Mouse (Mus musculus): ENCODE data around the gene Moap1. TPM values are rescaled to one million over a fixed set of nuclear protein-coding genes. Genes with fewer than 3 reads are reported as not detected.

The Moap1 gene
- polyA plus RNA-seq (2014; fragmentation: Illumina TruSeq; extraction: RNeasy Lipid Tissue Mini Kit (QIAGEN cat#74804); ENCODE audit: low read depth, low replicate concordance): 6.7 TPM

GRCm38 (mm10) chr12:102743589-102744574 lies at the start of gene Moap1, which contains the start of gene Tmem251:
Moap1 (minus strand) TSS chr12:102743661.
Tmem251 (plus strand) TSS chr12:102743762.

GRCm38 (mm10) chr12:102758403-102758756 lies 14.9 kb upstream of the Moap1 start, which contains the start of gene Gm20604:
Gm20604 (minus strand) TSS chr12:102758672.

DNA sequence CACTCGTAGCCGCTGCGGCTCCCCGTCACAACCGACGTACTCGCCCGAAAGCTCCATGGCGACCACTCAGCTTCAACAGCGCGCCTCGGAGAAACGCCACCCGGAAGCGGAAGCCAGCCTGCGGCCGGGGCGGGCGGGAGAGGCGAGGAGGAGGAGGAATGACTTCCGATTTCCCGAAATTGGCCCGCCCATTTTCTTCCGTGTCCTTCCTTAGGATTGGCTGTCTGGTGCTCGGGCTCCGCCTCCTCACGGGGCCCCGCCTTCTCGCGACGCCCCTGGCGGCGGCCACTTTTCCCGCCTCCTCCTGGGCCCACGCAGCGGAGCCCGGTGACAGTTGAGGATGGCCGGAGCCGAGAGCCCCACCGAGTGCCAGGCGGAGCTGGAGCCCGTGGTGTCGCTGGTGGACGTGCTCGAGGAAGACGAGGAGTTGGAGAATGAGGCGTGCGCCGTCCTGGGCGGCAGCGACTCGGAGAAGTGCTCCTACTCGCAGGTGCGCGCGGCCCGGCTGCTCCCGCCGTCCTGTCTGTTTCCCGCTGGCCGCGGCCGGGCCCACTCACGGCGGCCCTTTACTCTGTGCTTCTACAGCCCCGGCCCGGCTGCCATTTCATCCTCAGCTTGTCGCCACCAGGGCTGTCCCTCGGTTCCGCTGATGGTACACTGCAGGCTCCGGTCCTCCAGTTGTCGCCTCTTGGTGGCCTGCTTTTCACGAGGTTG lies 14.4 kb upstream of the Moap1 start, which contains the start of the genes Gm28051, Gon7 and Ubr7:
Gene Gm28051, minus strand, starts transcription at position 77 of the 714 bp plus-strand sequence.
Gene Gon7, minus strand, starts transcription at position 115 of the 714 bp plus-strand sequence.
Gene Ubr7, plus strand, starts transcription at position 279 of the 714 bp plus-strand sequence.

DNA sequence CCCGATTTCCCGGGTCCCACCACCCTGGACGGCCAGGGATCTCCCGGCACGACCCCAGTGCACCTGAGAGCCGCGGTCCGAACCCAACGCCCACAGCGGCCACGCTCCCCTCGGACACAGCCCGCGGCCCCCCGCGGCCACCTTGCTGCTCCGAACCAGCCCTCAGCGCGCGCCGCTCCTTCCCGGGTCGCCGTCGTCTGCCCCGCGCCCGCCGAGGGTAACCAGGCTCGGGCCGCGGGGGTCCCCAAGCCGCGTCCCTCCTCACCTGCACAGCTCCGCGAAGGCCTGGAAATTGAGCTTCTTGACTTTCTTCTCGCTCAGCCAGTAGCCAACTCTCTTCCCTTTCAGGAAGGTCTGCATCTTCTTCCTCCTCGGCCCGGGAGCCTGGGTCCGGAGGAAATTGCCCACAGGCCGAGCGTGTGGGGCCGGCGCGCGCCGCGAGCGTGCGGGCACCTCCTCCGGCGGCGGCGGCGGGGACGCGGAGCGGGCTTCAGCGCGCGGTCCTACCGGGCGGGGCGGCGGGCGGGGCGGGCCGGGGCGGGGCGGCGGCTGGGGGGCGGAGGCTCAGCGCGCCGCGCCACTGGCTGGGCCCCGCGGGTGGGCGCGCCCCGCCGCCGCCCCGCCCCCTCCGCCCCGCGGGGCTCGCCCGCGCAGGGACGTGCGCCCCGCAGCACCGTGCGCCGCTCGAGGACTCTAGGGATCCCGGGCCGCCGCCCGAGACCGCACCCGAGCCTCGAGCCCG lies 38.8 kb downstream of the Moap1 start, which contains the start of gene Itpk1:
Gene Itpk1, minus strand, starts transcription at position 474 of the 742 bp plus-strand sequence.

Other genes with a start within 250 kb of the Moap1 start
- 0.24 TPM for gene Chga, start 188.7 kb downstream of the Moap1 start, polyA plus RNA-seq (2014; fragmentation: Illumina TruSeq; extraction: RNeasy Lipid Tissue Mini Kit (QIAGEN cat#74804); ENCODE audit: low read depth, low replicate concordance)
- gene Itpk1, start 38.7 kb downstream of the Moap1 start, polyA plus RNA-seq (2014; fragmentation: Illumina TruSeq; extraction: RNeasy Lipid Tissue Mini Kit (QIAGEN cat#74804); ENCODE audit: low read depth, low replicate concordance): 9.9 TPM
- 4.1 TPM for gene Tmem251, start 101 bp upstream of the Moap1 start, polyA plus RNA-seq (2014; fragmentation: Illumina TruSeq; extraction: RNeasy Lipid Tissue Mini Kit (QIAGEN cat#74804); ENCODE audit: low read depth, low replicate concordance)
- gene Gm28051, start 14.1 kb upstream of the Moap1 start, polyA plus RNA-seq (2014; fragmentation: Illumina TruSeq; extraction: RNeasy Lipid Tissue Mini Kit (QIAGEN cat#74804); ENCODE audit: low read depth, low replicate concordance): not detected
- gene Gon7, start 14.1 kb upstream of the Moap1 start, polyA plus RNA-seq (2014; fragmentation: Illumina TruSeq; extraction: RNeasy Lipid Tissue Mini Kit (QIAGEN cat#74804); ENCODE audit: low read depth, low replicate concordance): 7.7 TPM
- gene Ubr7, start 14.3 kb upstream of the Moap1 start, polyA plus RNA-seq (2014; fragmentation: Illumina TruSeq; extraction: RNeasy Lipid Tissue Mini Kit (QIAGEN cat#74804); ENCODE audit: low read depth, low replicate concordance): 25.7 TPM
- gene Gm20604, start 15.0 kb upstream of the Moap1 start, polyA plus RNA-seq (2014; fragmentation: Illumina TruSeq; extraction: RNeasy Lipid Tissue Mini Kit (QIAGEN cat#74804); ENCODE audit: low read depth, low replicate concordance): 5.3 TPM
- gene Btbd7, start 134.8 kb upstream of the Moap1 start, polyA plus RNA-seq (2014; fragmentation: Illumina TruSeq; extraction: RNeasy Lipid Tissue Mini Kit (QIAGEN cat#74804); ENCODE audit: low read depth, low replicate concordance): 15.4 TPM
- gene Cox8c, start 155.7 kb upstream of the Moap1 start, polyA plus RNA-seq (2014; fragmentation: Illumina TruSeq; extraction: RNeasy Lipid Tissue Mini Kit (QIAGEN cat#74804); ENCODE audit: low read depth, low replicate concordance): not detected
- gene Unc79, start 205.2 kb upstream of the Moap1 start, polyA plus RNA-seq (2014; fragmentation: Illumina TruSeq; extraction: RNeasy Lipid Tissue Mini Kit (QIAGEN cat#74804); ENCODE audit: low read depth, low replicate concordance): not detected

Data from heart, adult 10 weeks (tissue).